Mouse (Mus musculus) stomach, postnatal 0 days (tissue): ENCODE results near the gene Trpv2. TPM values are rescaled to one million over a fixed set of nuclear protein-coding genes. Genes with fewer than 3 reads are reported as not detected.
A peak's percentile ranks its signal among the peaks of the same experiment; 100 is the strongest.

Experiments
- ATAC-seq: fragments of 200-750 bp; cut with Nextera tagmentation; 2 replicates; pipeline ENCODE4 v1.8.0; 2017; ENCODE audit not compliant: low FRiP score, low TSS enrichment
- DNase-seq: peaks from one replicate; pipeline ENCODE4 v3.0.0-alpha.2; 2016; ENCODE audit warnings: low spot score
- H3K27ac ChIP-seq: fragments of 300-500 bp; sonication (generic); replicated peaks from 2 replicates; pipeline ENCODE4 v1.5.1; 2014; ENCODE audit warnings: mild to moderate bottlenecking, control low read depth
- H3K27me3 ChIP-seq: fragments of 300-500 bp; sonication (generic); 2 replicates; pipeline ENCODE4 v1.6.1; 2014; ENCODE audit warnings: low read length; ENCODE audit not compliant: control insufficient read depth, insufficient read depth
- H3K36me3 ChIP-seq: fragments of 300-500 bp; sonication (generic); 2 replicates; pipeline ENCODE4 v1.6.1; 2014; ENCODE audit warnings: low read length, mixed read lengths; ENCODE audit not compliant: control insufficient read depth, insufficient read depth
- H3K4me1 ChIP-seq: fragments of 300-500 bp; sonication (generic); replicated peaks from 2 replicates; pipeline ENCODE4 v1.6.1; 2014; ENCODE audit warnings: antibody characterized with exemption; ENCODE audit not compliant: control insufficient read depth, insufficient read depth
- H3K4me2 ChIP-seq: fragments of 300-500 bp; sonication (generic); replicated peaks from 2 replicates; pipeline ENCODE4 v1.6.1; 2014; ENCODE audit warnings: low read depth, mild to moderate bottlenecking, control low read depth, moderate library complexity
- H3K4me3 ChIP-seq: fragments of 300-500 bp; sonication (generic); 2 replicates; pipeline ENCODE4 v1.5.1; 2014; ENCODE audit warnings: low read depth, low read length, control low read depth
- H3K9ac ChIP-seq: fragments of 300-500 bp; sonication (generic); 2 replicates; pipeline ENCODE4 v1.6.1; 2014; ENCODE audit warnings: mild to moderate bottlenecking, low read length, control low read depth, mixed read lengths
- H3K9me3 ChIP-seq: fragments of 300-500 bp; sonication (generic); 2 replicates; pipeline ENCODE4 v1.6.1; 2016; ENCODE audit warnings: low read length; ENCODE audit not compliant: control insufficient read depth
- CTCF ChIP-seq: IDR thresholded peaks from 2 replicates; pipeline ENCODE4 v1.5.1; 2016; ENCODE audit warnings: antibody characterized with exemption, low read depth, mild to moderate bottlenecking, moderate library complexity
- EP300 ChIP-seq: optimal IDR thresholded peaks from 2 replicates; pipeline ENCODE3; 2016; ENCODE audit warnings: antibody characterized with exemption
- WGBS: fragments of 180-500 bp; shearing (Covaris S2); extraction: QIAGEN DNeasy Blood & Tissue Kit; methylation state at CpG from one replicate; pipeline ENCODE4 v1.1.7; 2014; 5-methylcytosine and 5-hydroxymethylcytosine counted together
- polyA plus RNA-seq: library from polyadenylated mRNA; unstranded; fragments of >200 nt; fragmentation: Nextera tagmentation; extraction: Ambion mirVana; gene quantifications from 2 replicates; pipeline ENCODE4 v1.2.1, GENCODE M21; 2015

Trpv2 gene
- polyA plus RNA-seq, 1 experiment from 2014 or later, result 11.0 TPM

DNA sequence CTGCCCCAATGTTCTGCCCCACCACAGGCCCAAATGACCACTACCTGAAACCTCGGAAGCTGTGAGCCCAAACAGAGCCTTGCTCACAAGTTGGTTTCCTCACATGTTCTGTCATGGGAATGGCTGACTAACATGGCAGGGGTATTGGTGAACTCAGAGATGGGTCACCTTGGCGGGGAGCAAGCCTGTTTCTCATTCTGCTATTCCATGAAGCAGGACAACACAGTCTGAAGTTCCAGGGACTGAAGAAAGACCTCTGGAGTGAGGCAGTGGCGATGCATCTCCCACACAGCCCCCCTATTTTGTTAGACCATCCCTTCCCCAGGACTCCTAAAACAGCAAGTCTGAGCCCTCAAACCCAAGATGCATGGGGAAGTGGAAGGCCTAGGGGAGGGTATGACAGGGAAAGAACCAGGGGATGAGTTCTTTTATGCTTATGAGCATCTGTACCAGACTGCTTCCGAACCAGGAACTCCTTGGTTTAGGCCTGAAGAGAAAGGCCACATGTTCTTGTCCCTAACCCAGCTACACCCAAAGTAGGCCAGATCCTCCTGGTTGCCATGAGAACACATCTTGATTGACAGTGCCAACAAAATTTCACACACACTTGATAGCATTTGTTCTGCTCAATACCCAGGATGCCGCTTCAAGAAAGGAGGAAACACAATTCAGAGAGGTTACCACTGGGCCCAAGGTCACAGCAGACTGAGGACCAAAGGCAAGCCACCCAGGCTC, 70.5 kb downstream of the Trpv2 start:
- no peaks in the 10 kb centered on the region for H3K27me3 ChIP-seq
- 91% methylated on average over 5 of the region's 5 CpGs for WGBS
- no peaks in the 10 kb centered on the region for H3K9me3 ChIP-seq
- no peak overlapping the region for H3K4me3 ChIP-seq
- H3K27ac ChIP-seq, result peak overlapping the region; percentile 76
- H3K4me2 ChIP-seq, result peak overlapping the region; percentile 40; the same call in 1 of the 2 replicates
- ATAC-seq (no peak), DNase-seq (no peak)
- H3K36me3 ChIP-seq, result no peaks in the 10 kb centered on the region
- TF ChIP-seq EP300 (no peak), CTCF (no peak)
- no peak overlapping the region for H3K9ac ChIP-seq
- peaks cover 18% of the 10 kb centered on the region for H3K4me1 ChIP-seq

DNA sequence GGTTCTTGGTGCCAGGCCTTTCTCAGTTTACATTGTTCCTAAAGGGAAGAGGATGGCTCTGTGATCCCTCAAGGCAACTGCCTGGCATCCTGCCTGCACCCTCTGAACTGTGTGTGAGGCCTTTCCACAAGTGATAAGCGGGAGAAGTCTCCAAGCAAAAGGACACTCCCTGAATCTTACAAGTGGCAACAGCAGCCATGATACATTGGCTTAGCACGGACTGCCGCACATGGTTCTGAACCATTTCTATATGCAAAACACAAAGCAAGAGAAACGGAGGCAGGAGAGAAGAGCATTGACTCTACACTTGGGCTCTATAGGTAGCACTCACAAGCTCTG, 71.0 kb downstream of the Trpv2 start:
- Histone ChIP-seq H3K9ac (0 out of 2 replicates have a peak overlapping the region, but pooled peaks have one; percentile 8), H3K27ac (peak overlapping the region; percentile 76), H3K4me2 (peak overlapping the region; percentile 40), H3K4me3 (no peak overlapping the region), H3K4me1 (peaks cover 18% of the 10 kb centered on the region), H3K36me3 (no peaks in the 10 kb centered on the region), H3K9me3 (no peaks in the 10 kb centered on the region), H3K27me3 (no peaks in the 10 kb centered on the region)
- ATAC-seq, result no peak
- TF ChIP-seq EP300 (no peak), CTCF (no peak)
- DNase-seq, result no peak
- 57% methylated on average over 4 of the region's 4 CpGs for WGBS

DNA sequence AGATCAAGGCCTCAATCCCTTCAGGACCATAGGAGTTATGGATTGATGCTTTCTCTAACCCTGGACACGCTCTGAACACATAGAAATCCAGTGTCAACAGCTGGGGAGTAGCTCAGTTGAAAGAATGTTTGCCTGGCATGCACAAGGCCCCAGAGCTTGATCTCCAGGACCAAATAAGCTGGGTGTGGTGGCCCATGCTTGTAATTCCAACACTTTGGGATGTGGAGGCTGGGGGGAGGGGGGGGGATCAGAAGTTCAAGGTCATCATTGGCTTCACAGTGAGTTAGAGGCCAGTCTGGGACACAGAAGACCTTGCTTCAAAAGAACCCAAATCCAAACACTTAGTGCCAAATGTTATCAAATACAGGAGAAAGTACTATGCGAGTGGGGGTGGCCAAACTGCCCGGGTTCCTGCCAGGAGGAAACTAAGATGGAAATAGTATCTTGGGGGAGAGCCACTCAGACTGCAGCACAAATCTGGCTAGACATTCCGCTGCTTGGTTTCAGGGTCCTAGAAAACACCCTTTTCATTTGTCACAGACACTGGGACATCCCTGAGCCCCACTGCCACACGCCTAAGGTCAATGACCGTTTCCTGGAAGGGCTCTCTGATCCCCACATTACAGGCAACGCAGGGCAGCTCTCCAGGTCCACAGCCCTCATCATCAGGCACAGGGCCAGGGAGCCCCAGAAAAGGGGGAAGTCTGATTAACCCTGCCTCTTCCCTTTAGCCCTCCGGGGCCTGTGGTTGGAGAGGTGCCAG, 71.6 kb downstream of the Trpv2 start:
- peaks cover 18% of the 10 kb centered on the region for H3K4me1 ChIP-seq
- H3K27ac ChIP-seq, result peak overlapping the region; percentile 76
- H3K9me3 ChIP-seq, result no peaks in the 10 kb centered on the region
- peak overlapping the region; percentile 38; the same call in 1 of the 2 replicates for H3K9ac ChIP-seq
- H3K27me3 ChIP-seq, result no peaks in the 10 kb centered on the region
- no peaks in the 10 kb centered on the region for H3K36me3 ChIP-seq
- WGBS, result 9% methylated on average over 8 of the region's 8 CpGs
- ATAC-seq (no peak), DNase-seq (peak; percentile 42)
- TF ChIP-seq CTCF (no peak), EP300 (no peak)
- peak overlapping the region; percentile 40 for H3K4me2 ChIP-seq
- peak overlapping the region; percentile 12 for H3K4me3 ChIP-seq

DNA sequence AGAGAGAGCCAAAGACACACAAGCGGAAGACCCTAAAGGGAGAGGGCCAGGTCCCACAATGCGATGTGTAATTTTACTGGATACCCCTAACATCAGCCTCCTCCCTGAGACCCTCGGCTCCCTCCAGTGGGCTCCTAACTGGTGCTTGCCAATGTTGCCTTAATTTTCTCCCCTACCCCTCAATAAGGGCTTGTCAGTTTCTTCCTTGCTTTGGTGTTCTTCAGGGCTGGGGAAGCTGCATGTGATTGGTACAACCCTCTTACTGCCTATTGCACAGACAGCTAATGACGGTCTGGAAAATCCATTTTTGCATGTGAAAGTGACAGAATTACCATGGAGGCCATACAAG, 72.2 kb downstream of the Trpv2 start:
- Histone ChIP-seq H3K4me1 (peaks cover 18% of the 10 kb centered on the region), H3K9ac (peak overlapping the region; percentile 38; the same call in 1 of the 2 replicates), H3K27ac (peak overlapping the region; percentile 76), H3K4me2 (peak overlapping the region; percentile 40), H3K9me3 (no peaks in the 10 kb centered on the region), H3K4me3 (peak overlapping the region; percentile 12; the same call in 1 of the 2 replicates), H3K36me3 (no peaks in the 10 kb centered on the region), H3K27me3 (no peaks in the 10 kb centered on the region)
- 33% methylated on average over 4 of the region's 4 CpGs for WGBS
- ATAC-seq, result no peak
- TF ChIP-seq EP300 (no peak), CTCF (no peak)
- no peak for DNase-seq

DNA sequence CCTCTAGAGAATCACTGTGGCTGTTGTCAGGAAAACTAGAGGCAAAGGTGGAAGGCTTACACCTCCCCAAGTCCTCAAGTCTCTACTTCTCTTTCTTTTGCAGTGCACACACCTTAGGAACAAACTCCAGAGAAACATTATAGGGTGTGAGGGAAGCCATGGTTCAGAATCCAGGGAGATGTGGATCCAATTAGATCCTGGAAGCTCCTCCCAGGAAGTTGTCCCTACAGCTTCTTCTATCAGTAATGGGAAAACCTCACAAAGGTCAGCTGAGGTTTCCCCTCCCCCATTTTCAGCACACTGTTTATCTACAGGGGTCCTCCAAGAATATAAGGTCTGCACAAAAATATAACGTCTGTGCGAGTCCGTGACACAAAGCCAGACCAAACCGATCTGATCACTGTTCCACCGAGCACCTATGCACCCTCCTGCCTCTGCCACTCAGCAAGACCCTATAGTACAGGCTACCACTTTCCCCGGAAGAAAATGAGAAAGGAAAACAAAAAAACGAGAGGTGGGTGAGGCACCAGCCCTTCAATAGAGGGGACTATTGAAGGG, 72.8 kb downstream of the Trpv2 start:
- DNase-seq (no peak), ATAC-seq (no peak)
- 52% methylated on average over 7 of the region's 7 CpGs for WGBS
- H3K4me1 ChIP-seq, result peaks cover 14% of the 10 kb centered on the region
- peak overlapping the region; percentile 2; the same call in 1 of the 2 replicates for H3K9ac ChIP-seq
- no peaks in the 10 kb centered on the region for H3K9me3 ChIP-seq
- peak overlapping the region; percentile 72 for H3K4me3 ChIP-seq
- no peaks in the 10 kb centered on the region for H3K27me3 ChIP-seq
- H3K4me2 ChIP-seq, result peak overlapping the region; percentile 95
- no peaks in the 10 kb centered on the region for H3K36me3 ChIP-seq
- TF ChIP-seq EP300, result no peak
- no peak for TF ChIP-seq CTCF
- peak overlapping the region; percentile 86 for H3K27ac ChIP-seq
